Mouse (Mus musculus): ENCODE measurements around the gene Cir1. TPM values are rescaled to one million over a fixed set of nuclear protein-coding genes. Genes with fewer than 3 reads are reported as not detected.

Gene Cir1
- total and polyA plus RNA-seq, 3 experiments, result 3.8 to 14.3 (median 5.2) TPM

DNA sequence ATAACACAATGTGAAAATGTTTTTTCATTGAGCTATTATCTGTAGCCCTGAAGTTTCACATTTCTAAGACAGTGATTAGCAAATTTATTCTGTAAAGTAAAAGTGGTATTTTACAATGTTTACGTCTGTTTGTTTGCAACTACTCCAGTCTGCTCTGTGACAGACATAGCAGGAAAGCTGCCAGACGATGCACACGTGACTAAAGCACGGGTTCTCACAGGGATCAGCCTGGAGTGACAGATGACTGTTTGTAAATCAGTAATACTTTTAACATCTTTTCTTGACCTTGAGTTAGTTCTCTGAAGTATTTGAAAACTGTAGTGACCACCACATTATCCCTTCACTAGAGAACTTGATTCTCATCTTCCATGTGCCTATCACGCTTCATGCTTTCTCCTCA, 8.0 kb downstream of the Cir1 start:
- no peaks in the 10 kb centered on the region for H3K4me1 ChIP-seq (ENCODE audit: control insufficient read depth in 1 of 2, insufficient read depth in 2 of 2)
- no peak overlapping the region for H3K9ac ChIP-seq (ENCODE audit: insufficient read depth, low read depth)
- no peak for DNase-seq (ENCODE audit: extremely low read depth)
- in situ Hi-C loops (cut with MboI; ENCODE audit: low pct_ligation_motif_present, low pct_unique_long_range_greater_than_20kb, low sequenced_read_pairs) (no loop called here), dilution Hi-C loops (cut with MboI; ENCODE audit: extremely low pct_ligation_motif_present, extremely low pct_unique_long_range_greater_than_20kb, low sequenced_read_pairs) (no loop called here)
- no peak overlapping the region for H3K27ac ChIP-seq (ENCODE audit: insufficient read depth, low read depth)
- no peaks in the 10 kb centered on the region for H3K27me3 ChIP-seq (replicated peaks)
- H3K4me3 ChIP-seq (replicated peaks in 1 of 3; ENCODE audit: low read depth in 2 of 3, low read length in 2 of 3, poor library complexity in 1 of 3), result no peak overlapping the region
- H3K79me2 ChIP-seq (replicated peaks; ENCODE audit: control insufficient read depth, extremely low read depth, insufficient read depth, poor library complexity, severe bottlenecking), result no peaks in the 10 kb centered on the region
- no peaks in the 10 kb centered on the region for H3K9me3 ChIP-seq (replicated peaks; ENCODE audit: low read length)
- H3K36me3 ChIP-seq (replicated peaks in 1 of 2; ENCODE audit: control insufficient read depth in 1 of 2, insufficient read depth in 1 of 2, low read length in 1 of 2), result peaks cover 56 to 79% of the 10 kb centered on the region in 2 experiments
- no peak overlapping the region for H3K4me2 ChIP-seq (ENCODE audit: insufficient read depth, low read depth, poor library complexity, severe bottlenecking)
- TF ChIP-seq USF1 (IDR thresholded peaks at IDR 0.05; ENCODE audit: low read depth, low read length) (no peak), MAFK (IDR thresholded peaks at IDR 0.05; ENCODE audit: insufficient replicate concordance, low read length) (no peak), BHLHE40 (IDR thresholded peaks at IDR 0.05; ENCODE audit: low read depth, low read length) (no peak), ZC3H11A (IDR thresholded peaks at IDR 0.05; ENCODE audit: low read depth, low read length) (no peak), POLR2AphosphoS2 (IDR thresholded peaks at IDR 0.05; ENCODE audit: low read depth, low read length) (no peak), ZKSCAN1 (IDR thresholded peaks at IDR 0.05; ENCODE audit: borderline replicate concordance, low read depth, low read length) (no peak), SMC3 (IDR thresholded peaks at IDR 0.05; ENCODE audit: low read depth, low read length) (no peak), ELF1 (IDR thresholded peaks at IDR 0.05; ENCODE audit: low read depth, low read length) (no peak), USF2 (conservative IDR thresholded peaks at IDR 0.05; ENCODE audit: low read depth, low read length) (no peak), HCFC1 (IDR thresholded peaks at IDR 0.05; ENCODE audit: low read depth, low read length) (no peak), POLR2A (IDR thresholded peaks at IDR 0.05; ENCODE audit: low read depth, low read length) (no peak), MXI1 (IDR thresholded peaks at IDR 0.05; ENCODE audit: low read depth, low read length) (no peak)

DNA sequence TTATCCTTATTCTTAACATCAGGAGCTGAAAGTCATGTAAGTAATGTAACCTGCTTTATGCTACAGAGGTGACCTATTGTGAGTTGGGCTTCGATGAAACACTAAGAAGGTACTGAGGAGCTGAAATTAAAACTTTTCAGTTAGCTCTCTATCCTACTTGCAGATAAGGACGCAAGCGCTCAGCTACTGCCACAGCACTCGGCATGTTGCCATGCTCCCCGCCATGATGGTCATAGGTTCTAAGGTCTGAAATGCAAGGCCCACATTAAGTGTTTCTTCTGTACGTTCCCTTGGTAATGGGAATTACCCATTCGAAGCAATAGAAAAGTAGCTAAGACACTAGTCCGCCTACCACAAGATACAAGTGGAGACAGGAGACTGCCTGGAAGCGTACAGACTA, 9.8 kb downstream of the Cir1 start:
- Histone ChIP-seq H3K9ac (ENCODE audit: insufficient read depth, low read depth) (no peak overlapping the region), H3K9me3 (replicated peaks; ENCODE audit: low read length) (no peaks in the 10 kb centered on the region), H3K36me3 (replicated peaks in 1 of 2; ENCODE audit: control insufficient read depth in 1 of 2, insufficient read depth in 1 of 2, low read length in 1 of 2) (peaks cover 47 to 72% of the 10 kb centered on the region in 2 experiments), H3K4me2 (ENCODE audit: insufficient read depth, low read depth, poor library complexity, severe bottlenecking) (no peak overlapping the region), H3K79me2 (replicated peaks; ENCODE audit: control insufficient read depth, extremely low read depth, insufficient read depth, poor library complexity, severe bottlenecking) (no peaks in the 10 kb centered on the region), H3K4me1 (ENCODE audit: control insufficient read depth in 1 of 2, insufficient read depth in 2 of 2) (no peaks in the 10 kb centered on the region), H3K4me3 (replicated peaks in 1 of 3; ENCODE audit: low read depth in 2 of 3, low read length in 2 of 3, poor library complexity in 1 of 3) (no peak overlapping the region), H3K27me3 (replicated peaks) (no peaks in the 10 kb centered on the region), H3K27ac (ENCODE audit: insufficient read depth, low read depth) (no peak overlapping the region)
- no peak for DNase-seq (ENCODE audit: extremely low read depth)
- in situ Hi-C loops (cut with MboI; ENCODE audit: low pct_ligation_motif_present, low pct_unique_long_range_greater_than_20kb, low sequenced_read_pairs) (no loop called here), dilution Hi-C loops (cut with MboI; ENCODE audit: extremely low pct_ligation_motif_present, extremely low pct_unique_long_range_greater_than_20kb, low sequenced_read_pairs) (no loop called here)
- TF ChIP-seq NELFE (IDR thresholded peaks at IDR 0.05; ENCODE audit: low read depth, low read length) (no peak), HCFC1 (IDR thresholded peaks at IDR 0.05; ENCODE audit: low read depth, low read length) (no peak), CHD2 (IDR thresholded peaks at IDR 0.05; ENCODE audit: low read length) (no peak), ETS1 (conservative IDR thresholded peaks at IDR 0.05; ENCODE audit: low read depth, low read length) (no peak), CHD1 (IDR thresholded peaks at IDR 0.05; ENCODE audit: low read depth, low read length) (no peak), POLR2A (IDR thresholded peaks at IDR 0.05; ENCODE audit: low read depth, low read length) (no peak), GABPA (IDR thresholded peaks at IDR 0.05; ENCODE audit: insufficient replicate concordance, low read depth, low read length) (no peak), MAZ (IDR thresholded peaks at IDR 0.05; ENCODE audit: low read depth, low read length) (no peak), TCF12 (IDR thresholded peaks at IDR 0.05; ENCODE audit: low read depth, low read length) (no peak), MYC (IDR thresholded peaks at IDR 0.05; ENCODE audit: low read depth, low read length) (no peak)

Data from CH12.LX (cell line).